Mouse (Mus musculus) heart, adult 11 months (tissue): ENCODE measurements at regions not wholly inside any gene's neighbourhood (a gene's known extent, or its start where the extent isn't known, plus 50 kb on each side); places are given as distances from the start of the nearest gene placed in this dataset.

Source experiments
- DNase-seq: peaks from one replicate; pipeline ENCODE4 v3.0.0; 2022

GRCm38 (mm10) chr6:120614526-120614925, 51.6 kb upstream of the Cecr2 start:
- DNase-seq = no peak

- no peak for DNase-seq
These were observed 53.8 kb upstream of the Cecr2 start for GRCm38 (mm10) chr6:120612346-120612745.

- no peak for DNase-seq
These were observed 56.3 kb upstream of the Cecr2 start for GRCm38 (mm10) chr6:120609858-120610257.

- DNase-seq = no peak
These were observed 60.7 kb upstream of the Cecr2 start for GRCm38 (mm10) chr6:120605471-120605870.

GRCm38 (mm10) chr6:120604020-120604958, 61.9 kb upstream of the Cecr2 start:
- DNase-seq = peak; percentile 97

- DNase-seq = peak; percentile 90
These were observed 62.7 kb upstream of the Cecr2 start for GRCm38 (mm10) chr6:120603454-120603853.

GRCm38 (mm10) chr6:120600376-120600775, 65.8 kb upstream of the Cecr2 start:
- no peak for DNase-seq

- no peak for DNase-seq
These were observed 67.4 kb upstream of the Hdhd5 start for GRCm38 (mm10) chr6:120598471-120598870.

- no peak for DNase-seq
These were observed 66.8 kb upstream of the Hdhd5 start for GRCm38 (mm10) chr6:120597887-120598286.

GRCm38 (mm10) chr6:120596717-120597116, 65.6 kb upstream of the Hdhd5 start:
- no peak for DNase-seq

GRCm38 (mm10) chr6:120594463-120594862, 63.3 kb upstream of the Hdhd5 start:
- DNase-seq = peak; percentile 75

- DNase-seq = peak; percentile 90
These were observed 61.6 kb upstream of the Hdhd5 start for GRCm38 (mm10) chr6:120592705-120593104.

- DNase-seq = peak; percentile 93
These were observed 61.0 kb upstream of the Hdhd5 start for GRCm38 (mm10) chr6:120592031-120592681.

- DNase-seq = peak; percentile 95
These were observed 59.1 kb upstream of the Hdhd5 start for GRCm38 (mm10) chr6:120590191-120590590.

GRCm38 (mm10) chr6:120588701-120589659, 57.9 kb upstream of the Hdhd5 start:
- peak; percentile 93 for DNase-seq

GRCm38 (mm10) chr6:120585941-120586280, 54.8 kb upstream of the Hdhd5 start:
- DNase-seq = no peak

GRCm38 (mm10) chr6:120585118-120585940, 54.2 kb upstream of the Hdhd5 start:
- DNase-seq = peak; percentile 94

- peak; percentile 79 for DNase-seq
These were observed 50.6 kb upstream of the Hdhd5 start for GRCm38 (mm10) chr6:120581748-120582147.
